Mouse (Mus musculus) embryo, embryonic 9.5 days (tissue): ENCODE data around the gene Gm525.
"Not testable (repeated sequence)": the region's sequence is repeated elsewhere in the genome, so short reads cannot be mapped to it uniquely, and the experiment has no call there.

Experiments
- DNase-seq: peaks from one replicate; pipeline ENCODE4 v3.0.0-alpha.2; 2017; ENCODE audit errors: extremely low spot score

Gm525 gene

GRCm38 (mm10) chr11:89061362-89061761, 12.3 kb upstream of the Gm525 start:
- no peak for DNase-seq

- no peak for DNase-seq
Measured at GRCm38 (mm10) chr11:89064312-89064711, 9.3 kb upstream of the Gm525 start.

- DNase-seq = no peak
Measured at GRCm38 (mm10) chr11:89065297-89065696, 8.3 kb upstream of the Gm525 start.

GRCm38 (mm10) chr11:89066126-89066525, 7.5 kb upstream of the Gm525 start:
- no peak for DNase-seq

GRCm38 (mm10) chr11:89066750-89067149, 6.9 kb upstream of the Gm525 start, which contains the start of gene Dgke:
Gene Dgke (minus strand): TSS chr11:89066850.
- DNase-seq = no peak

- DNase-seq = no peak
Measured at GRCm38 (mm10) chr11:89067301-89067822, 6.3 kb upstream of the Gm525 start.

- no peak for DNase-seq
Measured at GRCm38 (mm10) chr11:89067871-89068490, 5.7 kb upstream of the Gm525 start.

- DNase-seq = no peak
Measured at GRCm38 (mm10) chr11:89068649-89069048, 5.0 kb upstream of the Gm525 start.

- DNase-seq = peak; percentile 72
Measured at GRCm38 (mm10) chr11:89069303-89069702, 4.3 kb upstream of the Gm525 start.

GRCm38 (mm10) chr11:89071522-89071921, 2.1 kb upstream of the Gm525 start:
- DNase-seq = no peak

GRCm38 (mm10) chr11:89074783-89075413, 1.3 kb downstream of the Gm525 start:
- DNase-seq = no peak

GRCm38 (mm10) chr11:89076370-89076821, 2.8 kb downstream of the Gm525 start:
- no peak for DNase-seq

- DNase-seq = no peak
Measured at GRCm38 (mm10) chr11:89077601-89078000, 4.0 kb downstream of the Gm525 start.

- no peak for DNase-seq
Measured at GRCm38 (mm10) chr11:89078305-89078704, 4.7 kb downstream of the Gm525 start.

GRCm38 (mm10) chr11:89078996-89079680, 5.5 kb downstream of the Gm525 start:
- DNase-seq = no peak

GRCm38 (mm10) chr11:89081906-89082305, 8.3 kb downstream of the Gm525 start:
- not testable (repeated sequence) for DNase-seq

GRCm38 (mm10) chr11:89082691-89083090, 9.1 kb downstream of the Gm525 start:
- DNase-seq = not testable (repeated sequence)

- DNase-seq = peak; percentile 39
Measured at GRCm38 (mm10) chr11:89084601-89085000, 11.0 kb downstream of the Gm525 start.

GRCm38 (mm10) chr11:89086208-89086809, 12.7 kb downstream of the Gm525 start:
- no peak for DNase-seq

GRCm38 (mm10) chr11:89088754-89089153, 15.1 kb downstream of the Gm525 start:
- no peak for DNase-seq

GRCm38 (mm10) chr11:89090359-89090758, 16.7 kb downstream of the Gm525 start:
- not testable (repeated sequence) for DNase-seq

GRCm38 (mm10) chr11:89092714-89093113, 19.1 kb downstream of the Gm525 start:
- no peak for DNase-seq
